Mouse (Mus musculus) heart, postnatal 4 days (tissue): ENCODE data around the gene Dnah17. TPM values are rescaled to one million over a fixed set of nuclear protein-coding genes. Genes with fewer than 3 reads are reported as not detected.

Experiments
- microRNA-seq, 2 experiments: library from miRNA; unstranded; fragments of <30 nt; microRNA quantifications; one replicate each; pipeline ENCODE4 v1.2.0; 2021 to 2022
- total RNA-seq, 2 experiments: library from RNA; stranded (reverse); gene quantifications; 2 replicates each; pipeline ENCODE4 v1.2.3; 2021

Dnah17 gene
- total RNA-seq, 2 experiments from 2014 or later = 0.05 TPM

Small RNAs within 50 kb of the gene (microRNA-seq; reads per million reads assigned to microRNA genes)
- gene Mir6933 = 0.35 to 0.82 reads per million in 2 experiments

Other genes starting within 250 kb of the Dnah17 start
- 1 to 10 TPM; 5.5 TPM for gene Socs3, start 160.6 kb downstream of the Dnah17 start, total RNA-seq
- gene Pgs1, start 144.3 kb downstream of the Dnah17 start, total RNA-seq = 10 to 100 TPM; 25.0 to 26.2 TPM
- gene Cyth1, start 118.0 kb upstream of the Dnah17 start, total RNA-seq = 10 to 100 TPM; 38.3 to 39.1 TPM
- 10 to 100 TPM; 15.5 to 18.7 TPM for gene Usp36, start 159.6 kb upstream of the Dnah17 start, total RNA-seq
- 1 to 10 TPM; 1.9 to 2.5 TPM for gene Cep295nl, start 211.9 kb upstream of the Dnah17 start, total RNA-seq
- gene Timp2, start 225.1 kb upstream of the Dnah17 start, total RNA-seq = 100 to 1,000 TPM; 206 to 223 TPM